Mouse (Mus musculus) adrenal gland, postnatal 36 days (tissue): ENCODE data around the gene Myl6b. TPM values are rescaled to one million over a fixed set of nuclear protein-coding genes. Genes with fewer than 3 reads are reported as not detected.

Source experiments
- DNase-seq, 2 experiments: peaks; one replicate each; pipeline ENCODE4 v3.0.0; 2021; ENCODE audit warnings: mixed read lengths in 1 of 2
- microRNA-seq: library from miRNA; unstranded; fragments of <30 nt; microRNA quantifications from one replicate; pipeline ENCODE4 v1.2.0, GENCODE M21; 2021
- total RNA-seq, 2 experiments: library from RNA; stranded (reverse); gene quantifications; 2 replicates each; pipeline ENCODE4 v1.2.3; 2021

Gene Myl6b
- total RNA-seq, 2 experiments from 2014 or later, result 5.6 to 6.1 TPM

- DNase-seq, result no peak
These were observed 53.1 kb downstream of the Myl6b start for GRCm38 (mm10) chr10:128445407-128445806.

DNA sequence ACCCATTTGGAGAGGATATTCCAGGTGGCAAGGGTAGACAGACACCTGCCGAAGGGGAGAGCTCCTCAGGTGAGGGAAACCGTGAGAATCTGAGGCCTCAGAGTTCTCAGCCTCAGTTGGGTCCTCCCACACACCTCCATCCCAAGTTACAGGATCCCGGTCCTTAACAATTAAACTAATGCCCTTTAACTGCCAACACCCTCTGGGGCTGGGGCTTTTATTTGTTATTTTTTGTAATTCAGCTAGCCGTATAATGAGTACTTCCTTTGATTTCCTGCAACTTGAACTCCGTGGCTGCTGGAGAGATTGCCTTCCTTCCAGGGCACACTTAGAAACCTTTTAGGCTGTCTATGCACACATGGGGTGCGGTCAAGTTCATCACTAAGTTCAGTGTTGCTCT lies 54.1 kb downstream of the Myl6b start:
- no peak for DNase-seq

Small RNA genes lying within 50 kb of the gene (microRNA-seq; reads per million reads assigned to microRNA genes)
- gene Mir6916 (not detected), gene Mir8105 (not detected)

Other genes starting within 250 kb of the Myl6b start
- under 1 TPM in 1 of 2 experiments, not detected in 1; 0.23 TPM for gene Apon, start 244.6 kb downstream of the Myl6b start, total RNA-seq
- 10 to 100 TPM in 1 of 2 experiments, 1 to 10 TPM in 1; 1.5 to 11.9 TPM for gene Apof, start 230.0 kb downstream of the Myl6b start, total RNA-seq
- gene Stat2, start 228.1 kb downstream of the Myl6b start, total RNA-seq, result 10 to 100 TPM; 32.9 to 33.6 TPM
- not detected for gene Il23a, start 199.9 kb downstream of the Myl6b start, total RNA-seq
- gene Pan2, start 195.3 kb downstream of the Myl6b start, total RNA-seq, result 10 to 100 TPM; 17.7 to 19.6 TPM
- gene Cnpy2, start 176.2 kb downstream of the Myl6b start, total RNA-seq, result 100 to 1,000 TPM; 170 to 204 TPM
- 100 to 1,000 TPM; 369 to 370 TPM for gene Cs, start 161.0 kb downstream of the Myl6b start, total RNA-seq
- 10 to 100 TPM; 70.3 to 83.5 TPM for gene Coq10a, start 129.7 kb downstream of the Myl6b start, total RNA-seq
- 10 to 100 TPM; 56.4 to 70.6 TPM for gene Ankrd52, start 121.6 kb downstream of the Myl6b start, total RNA-seq
- not detected for gene Slc39a5, start 97.5 kb downstream of the Myl6b start, total RNA-seq
- gene Nabp2, start 87.2 kb downstream of the Myl6b start, total RNA-seq, result 10 to 100 TPM; 71.4 to 73.6 TPM
- gene Rnf41, start 87.0 kb downstream of the Myl6b start, total RNA-seq, result 10 to 100 TPM; 44.4 to 45.9 TPM
- 100 to 1,000 TPM in 1 of 2 experiments, 10 to 100 TPM in 1; 97.5 to 104 TPM for gene Smarcc2, start 39.4 kb downstream of the Myl6b start, total RNA-seq
- 100 to 1,000 TPM; 812 to 946 TPM for gene Myl6, start 4.5 kb downstream of the Myl6b start, total RNA-seq
- 10 to 100 TPM; 22.7 to 28.8 TPM for gene Esyt1, start 27.2 kb upstream of the Myl6b start, total RNA-seq
- 10 to 100 TPM; 11.9 to 15.2 TPM for gene Zc3h10, start 49.1 kb upstream of the Myl6b start, total RNA-seq
- 1,000 to 10,000 TPM; 2,845 to 2,862 TPM for gene Rpl41, start 50.6 kb upstream of the Myl6b start, total RNA-seq
- gene Pa2g4, start 67.3 kb upstream of the Myl6b start, total RNA-seq, result 10 to 100 TPM; 83.1 to 89.4 TPM
- gene Erbb3, start 91.0 kb upstream of the Myl6b start, total RNA-seq, result 1 to 10 TPM; 2.2 to 2.3 TPM
- 100 to 1,000 TPM; 697 to 707 TPM for gene Rps26, start 128.1 kb upstream of the Myl6b start, total RNA-seq
- 1 to 10 TPM; 1.5 to 2.2 TPM for gene Ikzf4, start 147.3 kb upstream of the Myl6b start, total RNA-seq
- gene Suox, start 175.4 kb upstream of the Myl6b start, total RNA-seq, result 10 to 100 TPM; 24.1 to 24.3 TPM
- gene Rab5b, start 197.6 kb upstream of the Myl6b start, total RNA-seq, result 100 to 1,000 TPM; 111 to 125 TPM
- 1 to 10 TPM in 1 of 2 experiments, under 1 TPM in 1; 0.82 to 1.4 TPM for gene Pmel, start 205.5 kb upstream of the Myl6b start, total RNA-seq
- 10 to 100 TPM; 17.4 to 19.7 TPM for gene Cdk2, start 206.3 kb upstream of the Myl6b start, total RNA-seq
- 10 to 100 TPM; 16.2 to 20.2 TPM for gene Dgka, start 246.2 kb upstream of the Myl6b start, total RNA-seq
- 10 to 100 TPM; 20.8 to 21.9 TPM for gene Pym1, start 249.2 kb upstream of the Myl6b start, total RNA-seq